Mouse (Mus musculus): ENCODE results near the gene Ttyh2.
A peak's percentile ranks its signal among the peaks of the same experiment; 100 is the strongest.

Ttyh2 gene

DNA sequence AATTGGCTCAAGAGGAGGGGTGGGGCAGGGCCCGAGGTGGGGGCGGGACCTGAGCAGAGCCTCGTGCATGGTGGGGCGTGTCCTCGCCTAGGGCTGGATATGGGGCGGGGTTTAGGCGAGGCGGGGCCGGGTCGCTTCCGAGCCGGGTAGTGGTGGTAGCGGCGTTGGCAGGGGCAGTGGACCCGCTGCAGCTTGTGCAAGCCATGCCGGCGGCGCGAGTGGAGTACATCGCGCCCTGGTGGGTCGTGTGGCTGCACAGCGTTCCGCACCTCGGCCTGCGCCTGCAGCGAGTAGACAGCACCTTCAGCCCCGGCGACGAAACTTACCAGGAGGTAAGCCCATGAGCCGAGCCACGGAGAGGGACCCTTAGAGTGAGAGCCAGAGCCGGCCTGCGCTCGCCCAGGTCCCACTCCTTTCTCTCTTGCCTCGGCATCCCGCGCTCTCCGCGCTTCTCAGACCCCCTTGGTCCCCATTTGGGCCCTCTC is at the start of gene Ttyh2:
Ttyh2 (plus strand) TSS at position 91 of the 485 bp plus-strand sequence.
- DNase-seq (ENCODE audit: low spot score) = peak; percentile 63

- no peak for DNase-seq (ENCODE audit: low spot score)
These were observed 49.0 kb upstream of the Ttyh2 start for GRCm38 (mm10) chr11:114626071-114626690.

DNA sequence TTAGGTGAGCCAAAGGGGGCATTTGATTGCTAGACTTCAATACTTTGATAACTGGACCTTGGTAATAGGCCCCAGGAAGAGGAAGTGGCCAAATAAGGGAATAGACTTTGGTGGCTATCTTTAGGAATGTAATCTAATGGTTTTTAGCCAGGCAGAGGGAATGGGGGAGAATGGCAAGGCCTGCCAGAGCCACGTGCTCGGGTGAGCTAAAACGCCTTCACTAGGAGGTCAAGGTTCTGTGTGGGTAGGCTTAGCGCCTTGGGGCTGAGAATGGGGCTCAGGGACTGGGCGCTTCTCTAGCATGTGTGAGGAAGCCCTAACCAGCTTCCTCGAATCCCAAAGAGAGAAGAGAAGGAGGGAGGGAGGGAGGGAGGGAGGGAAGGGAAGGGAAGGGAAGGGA is 48.2 kb upstream of the Ttyh2 start:
- no peak for DNase-seq (ENCODE audit: low spot score)

DNA sequence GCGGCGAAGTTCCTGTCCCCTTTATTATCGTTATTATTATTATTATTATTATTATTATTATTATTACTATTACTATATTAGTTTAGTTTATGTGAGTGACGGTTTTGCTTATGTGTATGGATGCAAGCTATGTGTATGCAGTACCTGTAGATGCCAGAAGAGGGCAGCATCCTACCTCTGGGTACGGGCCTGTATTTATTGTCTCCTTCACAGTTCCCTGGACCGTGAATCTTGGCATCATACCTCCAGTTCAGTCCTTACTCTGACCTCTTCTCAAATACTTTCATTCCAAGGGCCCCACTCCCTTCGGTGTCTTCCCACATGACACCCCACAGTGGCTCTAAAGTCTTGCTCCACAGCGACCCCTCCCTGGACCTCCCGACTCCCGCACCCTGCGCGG is 47.2 kb upstream of the Ttyh2 start:
- peak; percentile 12 for DNase-seq (ENCODE audit: low spot score)

GRCm38 (mm10) chr11:114630044-114630443 is 45.2 kb upstream of the Ttyh2 start:
- DNase-seq (ENCODE audit: low spot score) = no peak

GRCm38 (mm10) chr11:114632266-114632665 is 43.0 kb upstream of the Ttyh2 start:
- no peak for DNase-seq (ENCODE audit: low spot score)

DNA sequence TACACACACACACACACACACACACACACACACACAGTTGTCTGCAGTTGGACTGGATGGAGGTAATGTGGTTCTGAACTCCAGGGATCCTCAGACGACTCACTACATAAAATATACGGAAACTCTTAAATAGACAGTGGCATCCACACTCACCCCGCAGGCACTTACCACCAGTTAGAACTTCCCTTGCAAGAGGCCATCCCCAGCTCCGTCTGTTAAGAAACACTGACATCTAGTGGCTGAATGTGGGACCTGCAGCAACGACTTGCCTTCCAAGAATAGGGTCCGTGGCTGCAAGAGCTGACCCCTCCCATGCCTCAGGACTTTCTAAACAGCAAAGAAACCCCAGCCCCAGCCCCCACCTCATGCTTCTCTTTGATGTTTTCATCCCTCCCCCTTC is 38.9 kb upstream of the Ttyh2 start:
- DNase-seq (ENCODE audit: low spot score) = peak; percentile 60

- no peak for DNase-seq (ENCODE audit: low spot score)
These were observed 38.3 kb upstream of the Ttyh2 start for GRCm38 (mm10) chr11:114636727-114637505.

DNA sequence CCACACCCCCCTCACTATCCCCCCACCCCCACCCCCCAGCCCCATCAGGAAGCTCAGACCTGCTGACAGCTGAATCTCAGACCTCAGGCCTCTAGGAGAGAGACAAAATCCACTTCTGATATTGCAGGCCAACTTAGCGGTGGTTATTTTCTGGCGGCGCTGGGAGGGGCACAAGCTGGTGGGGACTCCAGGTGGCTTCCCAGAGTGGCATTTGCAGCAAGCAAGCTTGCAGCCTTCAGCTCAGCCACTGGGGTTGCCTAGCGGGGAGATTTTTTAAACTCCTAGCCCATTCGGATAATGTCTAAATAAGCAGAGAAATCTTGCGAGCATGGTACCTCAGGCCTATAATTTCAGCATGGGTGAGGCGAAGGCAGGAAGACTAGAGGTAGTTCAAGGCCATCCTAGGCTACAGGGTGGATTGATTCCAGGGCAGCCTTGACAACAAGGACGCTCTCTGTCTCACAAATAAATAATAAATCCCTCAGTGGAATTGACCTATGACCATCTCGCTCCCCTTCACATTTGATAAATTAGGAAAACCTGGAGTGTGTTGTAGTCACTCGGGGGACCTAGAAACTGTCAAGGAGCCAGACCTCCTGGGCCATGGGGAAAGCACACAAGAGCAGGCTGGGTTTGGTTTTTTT is 36.5 kb upstream of the Ttyh2 start:
- no peak for DNase-seq (ENCODE audit: low spot score)

- DNase-seq (ENCODE audit: low spot score) = no peak
These were observed 35.5 kb upstream of the Ttyh2 start for GRCm38 (mm10) chr11:114639681-114640103.

- no peak for DNase-seq (ENCODE audit: low spot score)
These were observed 34.6 kb upstream of the Ttyh2 start for GRCm38 (mm10) chr11:114640658-114641057.

GRCm38 (mm10) chr11:114641136-114641535 is 34.1 kb upstream of the Ttyh2 start:
- no peak for DNase-seq (ENCODE audit: low spot score)

DNA sequence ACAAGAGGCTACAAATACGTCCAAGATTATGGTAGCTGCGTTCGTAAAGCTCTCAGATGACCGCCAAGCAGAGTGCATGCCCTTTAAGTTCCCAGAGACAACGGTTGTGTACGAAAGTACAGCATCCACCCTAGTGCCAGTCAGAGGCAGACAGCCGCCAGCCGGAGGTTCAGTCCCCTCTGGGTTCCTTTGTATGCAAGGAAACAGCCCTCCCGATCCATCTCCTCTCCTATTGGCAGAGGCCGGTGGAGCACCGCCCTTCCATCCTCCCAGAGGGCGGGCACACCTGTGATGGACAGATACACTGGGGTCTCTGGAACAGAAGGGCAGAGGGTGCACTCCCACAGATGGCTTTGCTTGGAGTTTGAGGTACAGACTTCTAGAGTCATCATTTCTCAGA is 33.0 kb upstream of the Ttyh2 start:
- DNase-seq (ENCODE audit: low spot score) = no peak

DNA sequence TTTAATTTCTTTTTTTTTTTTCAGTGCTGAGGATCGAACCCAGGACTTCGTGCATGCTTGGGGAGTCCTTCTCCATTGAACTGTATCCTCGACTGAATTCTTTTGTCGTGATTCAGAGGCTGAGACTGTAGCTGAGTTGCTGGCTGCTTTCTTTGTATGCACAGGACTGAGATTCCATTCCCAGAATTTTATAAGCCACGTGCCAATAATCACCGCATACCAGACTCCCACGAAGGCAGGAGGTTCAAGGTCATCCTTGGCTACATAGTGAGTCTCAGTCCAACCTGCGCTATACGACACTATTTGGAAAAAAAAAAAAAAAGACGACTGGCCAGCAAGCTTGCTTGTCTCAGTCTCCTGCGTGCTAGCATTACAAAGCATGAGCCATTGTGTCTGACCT is 32.3 kb upstream of the Ttyh2 start:
- DNase-seq (ENCODE audit: low spot score) = no peak

DNA sequence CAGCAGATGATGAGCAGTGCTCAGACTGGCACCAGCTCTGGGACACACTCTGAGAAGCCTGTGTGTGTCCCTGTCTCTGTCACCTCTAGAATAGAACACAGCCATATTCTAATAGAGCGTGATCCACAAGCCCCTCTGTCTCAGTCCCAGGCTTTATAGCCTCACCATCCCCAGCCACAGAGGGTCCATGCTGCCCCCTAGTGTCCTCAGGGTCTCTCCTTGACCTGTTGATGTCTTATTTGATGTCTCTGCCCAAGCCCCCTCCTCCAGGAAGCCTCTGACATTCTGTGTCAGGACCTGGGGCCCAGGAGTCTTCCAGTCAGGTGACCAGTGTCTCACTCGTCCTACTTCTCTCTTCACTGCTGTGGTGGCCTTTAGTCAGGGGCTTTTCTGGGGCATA is 31.1 kb upstream of the Ttyh2 start:
- no peak for DNase-seq (ENCODE audit: low spot score)

GRCm38 (mm10) chr11:114649510-114649909 is 25.7 kb upstream of the Ttyh2 start:
- DNase-seq (ENCODE audit: low spot score) = no peak

GRCm38 (mm10) chr11:114652531-114652930 is 22.7 kb upstream of the Ttyh2 start:
- DNase-seq (ENCODE audit: low spot score) = no peak

DNA sequence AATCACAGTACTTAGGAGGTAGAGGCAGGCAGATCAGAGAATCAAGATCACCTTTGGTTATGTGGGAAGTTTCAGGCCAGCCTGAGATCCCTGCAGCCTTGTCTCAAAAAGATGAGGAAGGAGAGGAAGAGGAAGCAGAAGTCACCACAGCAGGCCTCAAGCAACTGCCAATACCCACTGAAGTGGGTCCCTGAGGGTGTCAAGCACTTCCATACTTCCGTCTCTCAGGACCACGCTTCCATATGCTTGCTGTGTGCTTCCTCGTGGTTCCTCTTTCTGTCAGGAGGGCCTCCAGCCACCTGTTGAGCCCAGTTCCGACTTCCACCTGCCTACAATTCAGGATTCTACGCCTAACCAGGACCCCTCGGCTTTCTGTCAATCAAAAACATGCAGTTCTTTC is 21.6 kb upstream of the Ttyh2 start:
- DNase-seq (ENCODE audit: low spot score) = no peak

DNA sequence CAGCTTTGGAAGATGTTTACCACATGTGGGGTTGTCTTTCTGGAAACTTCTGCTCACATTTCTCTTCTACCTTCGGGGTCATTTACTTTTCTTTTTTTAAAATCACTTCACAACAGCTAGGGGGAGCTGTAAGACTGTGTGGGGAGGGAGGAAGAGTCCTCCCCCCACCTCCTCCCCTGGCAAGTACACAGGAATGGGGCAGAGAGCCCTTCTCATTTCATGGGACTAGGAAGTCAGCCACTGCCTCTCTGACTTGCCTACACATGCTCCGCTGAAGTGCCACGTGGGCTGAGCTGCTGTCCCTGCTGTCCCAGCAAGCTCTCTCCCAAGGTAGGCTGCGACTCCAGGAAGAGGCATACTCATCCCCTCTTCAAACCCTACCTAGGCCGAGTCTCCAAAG is 20.7 kb upstream of the Ttyh2 start:
- no peak for DNase-seq (ENCODE audit: low spot score)

GRCm38 (mm10) chr11:114655350-114656008 is 19.8 kb upstream of the Ttyh2 start:
- DNase-seq (ENCODE audit: low spot score) = no peak

GRCm38 (mm10) chr11:114656994-114657644 is 18.1 kb upstream of the Ttyh2 start:
- DNase-seq (ENCODE audit: low spot score) = no peak

GRCm38 (mm10) chr11:114657737-114658136 is 17.5 kb upstream of the Ttyh2 start:
- DNase-seq (ENCODE audit: low spot score) = no peak
